Mouse (Mus musculus): ENCODE results near the gene Lemd2.
A peak's percentile ranks its signal among the peaks of the same experiment; 100 is the strongest.

The Lemd2 gene

DNA sequence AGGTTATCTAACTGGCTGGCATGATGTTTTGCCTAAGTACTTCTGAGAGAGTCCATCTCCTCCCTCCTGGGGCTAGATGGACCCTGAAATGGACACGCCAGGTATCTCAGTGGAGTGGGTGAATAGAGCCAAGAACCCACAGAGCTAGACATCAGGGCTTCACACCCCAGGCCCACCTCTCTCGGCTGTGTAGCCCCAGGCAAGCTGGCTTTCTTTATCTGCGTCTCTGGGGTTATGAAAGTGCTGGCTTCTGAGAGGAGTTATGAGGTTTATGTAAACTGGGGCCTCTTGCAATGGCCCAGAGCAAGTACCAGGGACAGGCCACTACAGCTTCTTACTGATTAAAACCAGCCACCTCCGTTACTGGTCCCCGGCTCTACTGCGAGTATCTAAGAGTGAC is 49.4 kb downstream of the Lemd2 start:
- DNase-seq, result no peak

DNA sequence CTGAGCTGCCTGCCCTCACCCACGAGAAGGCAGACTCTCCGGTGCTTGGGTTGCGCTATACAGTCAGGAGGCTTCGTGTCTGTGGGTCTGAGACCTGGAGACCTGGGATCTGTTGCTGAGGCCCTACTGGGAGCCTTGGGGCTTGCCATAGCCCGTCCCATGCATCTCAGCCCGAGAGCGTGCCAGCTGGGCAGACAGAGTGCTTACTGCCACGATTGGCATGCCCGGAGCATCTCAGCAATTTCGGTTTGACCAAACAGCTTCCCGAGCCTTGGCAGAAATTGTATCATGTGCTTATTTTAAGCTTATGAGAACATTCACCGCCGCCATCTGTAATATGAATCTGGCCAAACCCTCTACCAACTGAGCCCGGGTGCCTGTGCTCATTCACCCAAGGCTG is 50.0 kb downstream of the Lemd2 start:
- DNase-seq, result peak; percentile 65

DNA sequence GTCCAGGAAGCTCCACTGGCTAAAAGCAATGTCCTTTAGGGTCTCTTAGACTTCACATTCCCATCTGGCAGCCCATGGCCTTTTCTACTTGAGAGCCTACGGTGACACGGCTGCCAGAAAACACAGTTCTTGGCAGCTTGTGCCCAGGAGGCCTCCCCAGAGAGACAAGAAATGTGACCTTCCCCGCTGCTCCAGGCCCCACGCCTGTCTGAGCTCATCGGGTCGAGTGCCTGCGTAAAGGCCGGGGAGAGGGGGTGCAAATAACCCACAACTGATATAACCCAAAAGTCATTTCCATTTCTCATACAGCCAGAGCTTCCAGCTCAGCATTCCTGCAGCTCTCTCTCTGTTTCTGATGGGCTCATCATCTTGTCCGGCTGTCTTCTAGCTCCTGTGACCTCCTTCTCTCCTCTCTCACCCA is 50.5 kb downstream of the Lemd2 start:
- peak in 1 of 2 experiments; percentile 36 for DNase-seq

DNA sequence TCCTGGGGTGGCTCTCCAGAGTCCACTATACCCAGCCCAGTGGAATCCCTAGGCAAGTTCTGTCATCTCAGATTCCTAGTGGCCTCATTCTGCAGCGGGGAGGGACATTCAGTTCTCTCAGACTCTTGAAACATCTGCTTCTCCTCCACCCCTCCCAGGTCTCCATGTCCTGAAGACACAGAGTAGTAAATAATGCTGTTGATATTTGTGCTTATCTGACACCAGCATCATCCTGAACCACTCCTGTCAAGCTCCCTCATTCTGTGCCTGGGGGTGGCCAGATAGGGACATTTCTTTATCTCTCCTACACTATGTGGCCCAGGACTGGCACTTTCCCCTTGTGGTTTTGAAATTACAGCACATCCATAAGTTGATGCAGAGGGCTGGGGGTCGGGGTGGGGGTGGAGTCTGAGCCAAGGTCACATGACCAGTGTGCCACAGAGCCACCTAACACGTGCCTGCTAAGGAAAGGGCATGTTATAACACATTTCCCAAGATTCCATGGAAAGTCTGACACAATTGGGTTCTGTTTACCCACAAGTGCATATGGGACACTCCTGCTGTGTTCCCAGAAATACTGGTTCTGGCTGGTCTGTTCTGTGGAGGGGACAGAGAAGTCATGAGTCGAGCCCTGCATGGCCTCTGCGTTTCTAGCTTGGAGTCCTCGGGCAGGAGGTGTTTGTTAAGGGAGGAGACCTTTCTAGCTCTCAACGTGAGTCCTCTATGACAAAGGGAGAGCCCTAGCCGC is 51.1 kb downstream of the Lemd2 start:
- DNase-seq, result no peak

DNA sequence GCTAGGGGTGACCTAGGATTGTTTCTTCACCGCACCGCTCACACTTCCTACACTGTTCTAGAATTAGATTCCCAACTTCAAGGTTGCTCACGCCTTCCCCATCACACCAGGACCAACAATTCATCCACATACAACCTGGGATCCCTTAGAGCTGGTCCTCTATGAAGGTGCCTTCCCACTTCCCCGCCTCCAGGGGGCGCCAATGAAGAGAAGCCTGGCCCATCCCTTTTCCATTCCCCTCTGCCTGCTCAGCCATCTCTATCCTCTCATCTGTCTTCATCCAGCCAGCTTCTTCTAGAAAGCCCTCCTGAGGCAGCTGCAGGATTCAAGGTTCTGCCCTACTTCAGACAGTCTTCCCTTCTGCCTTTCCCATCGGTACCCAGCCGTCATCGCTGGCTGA is 52.9 kb downstream of the Lemd2 start:
- DNase-seq, result peak; percentile 34 to 36

DNA sequence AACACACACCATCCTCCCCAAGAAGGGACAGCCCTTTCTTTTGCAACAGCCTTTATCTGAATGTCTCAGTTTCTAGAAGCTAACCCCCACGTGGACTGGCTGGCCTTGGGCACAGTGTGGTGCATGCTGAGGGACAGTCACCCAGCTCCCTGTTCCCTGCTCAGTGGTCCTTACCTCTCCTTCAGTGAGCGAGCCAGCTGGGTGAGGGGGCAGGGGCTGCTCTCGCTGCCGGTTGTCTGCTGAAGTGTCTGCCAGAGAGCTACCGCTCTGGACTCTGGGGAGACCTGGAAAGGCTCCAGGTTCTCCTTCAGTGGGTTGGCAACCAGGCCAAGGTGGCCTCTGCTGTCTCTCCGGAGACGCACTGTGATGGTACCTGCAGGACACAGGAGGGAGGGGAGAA is 53.4 kb downstream of the Lemd2 start:
- DNase-seq, result peak in 1 of 2 experiments; percentile 19

DNA sequence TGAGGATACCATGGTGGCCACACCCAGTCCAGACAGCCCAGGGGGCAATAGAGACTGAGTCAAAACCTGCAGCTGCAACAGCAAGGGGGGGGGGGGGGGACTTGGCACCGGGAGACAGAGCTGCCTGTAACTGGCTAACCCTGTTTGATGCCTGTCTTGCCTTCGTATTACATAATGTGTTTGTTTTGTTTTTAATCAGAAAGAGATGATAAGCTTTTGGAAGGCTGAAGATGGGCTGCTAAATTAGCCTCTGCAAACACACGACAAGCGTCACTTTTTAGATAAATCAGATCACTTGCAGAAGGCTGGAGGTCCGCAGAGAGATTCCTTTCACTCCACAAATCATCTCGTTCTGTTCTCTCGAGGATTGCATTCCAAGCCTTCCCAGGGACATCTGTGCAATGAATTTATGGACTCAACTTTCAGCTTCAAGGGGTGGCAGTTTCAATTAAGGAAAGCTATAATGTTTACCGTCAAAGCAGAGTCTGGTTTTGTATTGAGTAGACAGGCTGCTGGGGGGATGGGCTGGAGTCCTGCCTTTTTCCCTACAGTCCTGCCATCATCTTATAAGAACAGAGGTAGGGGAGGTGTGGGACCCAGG is 57.8 kb downstream of the Lemd2 start:
- DNase-seq, result no peak

DNA sequence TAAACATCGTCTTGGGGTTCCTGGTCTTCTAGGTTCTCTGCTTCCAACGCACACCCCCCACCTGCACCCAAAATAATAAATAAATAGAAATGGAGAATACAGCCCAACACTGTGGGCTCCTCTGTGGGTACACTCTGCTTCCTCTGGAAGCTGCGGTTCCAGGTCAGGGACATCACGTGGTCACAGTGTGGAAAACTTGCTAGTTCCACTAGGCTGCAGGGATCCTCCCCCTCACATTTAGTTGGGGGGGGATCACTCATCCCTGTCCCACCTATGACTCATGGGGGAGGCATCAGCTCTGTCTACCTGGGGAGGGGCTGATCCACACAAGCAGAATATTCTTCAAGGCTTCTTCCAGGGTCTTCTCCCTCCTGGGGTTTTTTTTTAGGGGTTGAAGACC is 60.1 kb downstream of the Lemd2 start:
- no peak for DNase-seq

DNA sequence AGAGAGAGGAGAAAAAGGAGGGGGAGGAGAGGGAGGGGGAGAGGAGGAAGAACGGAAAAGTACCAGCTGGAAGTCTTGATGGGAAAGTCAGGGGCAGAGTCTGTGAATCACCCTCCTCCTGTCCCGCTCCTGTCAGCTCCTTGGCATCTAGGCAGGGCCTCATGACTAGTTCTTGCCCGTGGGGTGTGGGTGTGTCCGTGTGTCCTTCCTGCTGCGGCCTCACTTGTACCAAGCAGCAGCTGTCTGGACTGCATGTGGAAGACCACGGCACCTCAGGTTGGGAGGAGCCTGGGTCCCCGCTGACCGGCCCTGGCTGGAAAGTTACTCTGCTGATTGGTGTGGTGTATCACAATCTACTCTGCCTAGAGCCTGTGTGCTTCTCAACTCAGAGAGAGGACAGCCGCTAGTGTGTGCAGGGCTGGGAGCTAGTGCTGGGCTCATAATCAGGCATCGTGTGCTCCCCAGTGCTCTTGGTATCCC is 62.3 kb downstream of the Lemd2 start:
- no peak for DNase-seq

DNA sequence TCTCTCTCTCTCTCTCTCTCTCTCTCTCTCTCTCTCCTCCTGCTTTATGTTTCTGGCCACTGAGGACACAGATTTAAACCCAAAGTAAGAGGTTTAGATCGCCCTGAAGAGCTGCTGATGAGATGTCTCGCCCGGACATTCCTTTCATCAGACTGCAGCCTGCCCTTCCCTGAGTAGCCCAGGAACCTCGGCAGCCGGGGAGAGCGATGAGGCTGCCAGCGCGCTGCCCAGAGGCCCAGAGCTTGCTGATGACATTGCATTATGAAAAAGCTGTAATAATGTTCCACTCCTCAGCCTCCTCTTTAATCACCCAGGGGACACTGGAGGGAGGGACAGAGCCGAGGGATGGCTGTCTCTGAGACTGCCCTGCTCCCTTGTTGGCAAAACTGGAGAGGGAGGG is 64.0 kb downstream of the Lemd2 start:
- DNase-seq, result no peak

Measured in cerebellum, postnatal 36 days (tissue).